Mouse (Mus musculus) left cerebral cortex, postnatal 14 days (tissue): ENCODE measurements around the gene Lss. TPM values are rescaled to one million over a fixed set of nuclear protein-coding genes. Genes with fewer than 3 reads are reported as not detected.

Experiments used
- DNase-seq, 2 experiments: peaks; one replicate each; pipeline ENCODE4 v3.0.0; 2021 to 2022; ENCODE audit warnings: low spot score in 2 of 2, mixed read lengths in 1 of 2
- intact Hi-C: fragments of 180-260 bp; cut with DNase I; formaldehyde crosslinking; loops from one replicate; pipeline ENCODE4 v1.15.1; 2025
- long read RNA-seq, 2 experiments: library from polyadenylated mRNA; stranded (forward); transcript quantifications; one replicate each; pipeline ENCODE4 v2.0.0; 2021
- total RNA-seq, 2 experiments: library from RNA; stranded (reverse); gene quantifications; 2 replicates each; pipeline ENCODE4 v1.2.3; 2021

Lss gene
- 10 to 100 TPM; 48.9 to 56.0 TPM for total RNA-seq
- long read RNA-seq, experiment 1, full-length matches to known transcripts = 16 of 30 reads
- long read RNA-seq, experiment 1, partial matches to known transcripts = 3 of 30 reads
- long read RNA-seq, experiment 1, other reads (novel, unspliced or antisense) = 11 of 30 reads
- long read RNA-seq, experiment 2, full-length matches to known transcripts = 6 of 14 reads
- long read RNA-seq, experiment 2, partial matches to known transcripts = 1 of 14 reads
- long read RNA-seq, experiment 2, other reads (novel, unspliced or antisense) = 7 of 14 reads

GRCm38 (mm10) chr10:76531375-76531774, at the start of gene Lss:
TSS of gene Lss (plus strand) at chr10:76531588.
- DNase-seq = peak; percentile 96 to 98

GRCm38 (mm10) chr10:76486302-76486701, 45.1 kb upstream of the Lss start:
- no peak for DNase-seq
- intact Hi-C loops = no loop called here

More at GRCm38 (mm10) chr10:76531375-76531774, at the start of gene Lss:
- intact Hi-C loops = no loop called here

- no peak for DNase-seq
- intact Hi-C loops = no loop called here
Measured at GRCm38 (mm10) chr10:76488265-76488664, 43.1 kb upstream of the Lss start.

GRCm38 (mm10) chr10:76489205-76489604, 42.2 kb upstream of the Lss start:
- intact Hi-C loops = no loop called here
- DNase-seq = no peak

- intact Hi-C loops = no loop called here
- DNase-seq = peak in 1 of 2 experiments; percentile 29
Measured at GRCm38 (mm10) chr10:76493527-76493926, 37.9 kb upstream of the Lss start.

- no peak for DNase-seq
- intact Hi-C loops = no loop called here
Measured at GRCm38 (mm10) chr10:76495501-76495900, 35.9 kb upstream of the Lss start.

- intact Hi-C loops = no loop called here
- peak in 1 of 2 experiments; percentile 18 for DNase-seq
Measured at GRCm38 (mm10) chr10:76496366-76496765, 35.0 kb upstream of the Lss start.

GRCm38 (mm10) chr10:76497522-76497921, 33.9 kb upstream of the Lss start:
- no peak for DNase-seq
- intact Hi-C loops = no loop called here

- intact Hi-C loops = no loop called here
- no peak for DNase-seq
Measured at GRCm38 (mm10) chr10:76504271-76504943, 27.0 kb upstream of the Lss start.

GRCm38 (mm10) chr10:76505865-76506264, 25.5 kb upstream of the Lss start:
- intact Hi-C loops = no loop called here

GRCm38 (mm10) chr10:76512965-76513583, 18.3 kb upstream of the Lss start:
- DNase-seq = peak; percentile 68 to 75
- intact Hi-C loops = no loop called here

More at GRCm38 (mm10) chr10:76505865-76506264, 25.5 kb upstream of the Lss start:
- no peak for DNase-seq

- peak in 1 of 2 experiments; percentile 9 for DNase-seq
- intact Hi-C loops = no loop called here
Measured at GRCm38 (mm10) chr10:76530922-76531321, 466 bp upstream of the Lss start.

GRCm38 (mm10) chr10:76531828-76532227, 440 bp downstream of the Lss start:
- intact Hi-C loops = no loop called here

GRCm38 (mm10) chr10:76535526-76535925, 4.1 kb downstream of the Lss start:
- intact Hi-C loops = no loop called here

More at GRCm38 (mm10) chr10:76531828-76532227, 440 bp downstream of the Lss start:
- no peak for DNase-seq

GRCm38 (mm10) chr10:76537619-76538018, 6.2 kb downstream of the Lss start:
- intact Hi-C loops = no loop called here
- DNase-seq = no peak

More at GRCm38 (mm10) chr10:76535526-76535925, 4.1 kb downstream of the Lss start:
- no peak for DNase-seq

- DNase-seq = no peak
- intact Hi-C loops = no loop called here
Measured at GRCm38 (mm10) chr10:76541336-76542085, 10.1 kb downstream of the Lss start.

GRCm38 (mm10) chr10:76542636-76543375, 11.4 kb downstream of the Lss start:
- intact Hi-C loops = no loop called here
- DNase-seq = no peak

GRCm38 (mm10) chr10:76546566-76546965, 15.2 kb downstream of the Lss start:
- DNase-seq = no peak

GRCm38 (mm10) chr10:76548218-76548617, 16.8 kb downstream of the Lss start:
- no peak for DNase-seq
- intact Hi-C loops = no loop called here

More at GRCm38 (mm10) chr10:76546566-76546965, 15.2 kb downstream of the Lss start:
- intact Hi-C loops = no loop called here
